Mouse (Mus musculus) naive thymus-derived CD4-positive, alpha-beta T cell, adult 2 months (primary cell): ENCODE measurements around the gene Ccdc59.

Experiments
- DNase-seq: peaks from one replicate; pipeline ENCODE4 v3.0.0-alpha.2; 2011; ENCODE audit warnings: low read depth

Ccdc59 gene

DNA sequence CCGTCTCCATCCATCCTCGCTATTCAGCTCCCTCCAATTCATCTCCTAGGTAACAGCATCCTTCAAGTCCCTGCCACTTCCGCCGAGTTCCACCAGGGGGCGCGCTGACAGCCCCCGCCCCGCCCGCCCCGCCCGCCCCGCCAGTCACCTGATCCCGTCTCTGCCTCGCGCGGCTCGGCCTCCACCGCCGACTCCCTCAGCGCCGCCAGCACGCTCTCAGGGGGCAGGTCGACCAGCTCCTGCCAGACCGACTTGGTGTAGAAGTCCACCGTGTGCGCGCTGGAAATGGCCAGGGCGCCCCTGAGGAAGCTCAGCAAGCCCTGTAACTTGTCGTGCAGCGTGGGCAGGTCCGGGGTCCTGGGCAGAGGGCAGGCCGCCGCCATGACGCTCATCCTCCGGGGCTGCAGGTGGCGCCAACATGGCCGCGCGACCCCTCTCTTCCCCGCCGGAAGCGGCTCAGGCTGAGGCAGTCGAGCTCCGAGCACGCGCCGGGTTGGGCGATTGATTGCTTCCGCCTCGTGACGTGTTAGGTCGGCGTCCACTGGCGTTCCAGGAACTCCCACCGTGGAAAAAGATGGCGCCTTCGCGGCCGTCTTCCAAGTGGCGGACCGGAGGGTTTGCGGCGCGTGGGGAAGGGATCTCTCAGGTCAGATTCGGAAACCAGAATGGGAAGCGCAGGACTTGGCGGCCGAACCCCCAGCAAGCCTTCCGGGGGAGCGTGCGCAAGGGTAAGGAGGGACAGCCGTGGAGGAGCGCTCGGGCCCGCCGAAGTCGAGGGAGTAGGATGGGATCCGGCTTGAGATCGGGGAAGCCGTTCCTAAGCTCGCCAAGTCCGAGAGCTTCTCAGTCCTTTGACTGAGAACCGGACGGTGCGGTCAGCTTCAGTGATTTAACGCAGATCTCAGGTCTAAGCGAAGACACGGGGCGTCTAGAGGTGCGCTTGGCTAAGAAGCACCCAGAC, at the start of gene Ccdc59, which contains the start of gene Mettl25:
Gene Ccdc59, plus strand, starts transcription at position 140 of the 961 bp plus-strand sequence.
Gene Mettl25, minus strand, starts transcription at position 453 of the 961 bp plus-strand sequence.
- peak; percentile 97 for DNase-seq

DNA sequence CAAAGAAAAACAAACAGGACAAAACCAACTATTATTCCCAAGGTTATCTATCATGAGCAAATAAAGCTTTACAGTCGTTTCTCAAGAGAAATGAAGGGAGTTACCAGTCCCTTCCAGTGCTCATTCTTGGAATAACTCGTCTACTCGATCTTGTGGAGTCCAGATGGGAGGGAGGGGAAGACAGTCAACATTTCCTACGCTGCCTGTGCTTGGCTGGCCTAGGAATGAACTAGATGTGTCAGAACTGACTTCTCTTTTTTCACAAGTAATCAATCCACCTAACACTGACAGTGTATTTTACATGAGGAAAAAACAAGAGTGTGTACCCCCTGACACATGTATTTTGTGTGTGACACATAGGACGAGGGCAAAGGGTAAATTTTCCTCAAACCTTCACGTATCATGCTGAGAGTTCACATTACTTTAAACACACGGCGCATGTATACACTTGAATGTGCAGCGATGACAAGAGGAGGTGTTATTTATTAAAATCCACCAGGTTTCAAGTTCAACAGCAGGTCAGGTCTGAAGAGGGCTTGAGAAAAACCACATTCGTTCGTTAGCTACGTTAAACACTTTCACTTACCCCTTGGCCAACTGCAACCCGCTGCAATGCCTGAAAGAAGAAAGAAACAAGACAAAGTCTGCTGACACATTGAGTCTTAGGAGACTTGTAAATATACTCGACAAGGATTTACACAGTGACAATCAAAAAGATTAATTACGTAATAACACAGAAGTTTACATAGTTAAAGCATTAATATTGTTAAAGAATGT, 46.9 kb upstream of the Ccdc59 start:
- DNase-seq, result no peak

DNA sequence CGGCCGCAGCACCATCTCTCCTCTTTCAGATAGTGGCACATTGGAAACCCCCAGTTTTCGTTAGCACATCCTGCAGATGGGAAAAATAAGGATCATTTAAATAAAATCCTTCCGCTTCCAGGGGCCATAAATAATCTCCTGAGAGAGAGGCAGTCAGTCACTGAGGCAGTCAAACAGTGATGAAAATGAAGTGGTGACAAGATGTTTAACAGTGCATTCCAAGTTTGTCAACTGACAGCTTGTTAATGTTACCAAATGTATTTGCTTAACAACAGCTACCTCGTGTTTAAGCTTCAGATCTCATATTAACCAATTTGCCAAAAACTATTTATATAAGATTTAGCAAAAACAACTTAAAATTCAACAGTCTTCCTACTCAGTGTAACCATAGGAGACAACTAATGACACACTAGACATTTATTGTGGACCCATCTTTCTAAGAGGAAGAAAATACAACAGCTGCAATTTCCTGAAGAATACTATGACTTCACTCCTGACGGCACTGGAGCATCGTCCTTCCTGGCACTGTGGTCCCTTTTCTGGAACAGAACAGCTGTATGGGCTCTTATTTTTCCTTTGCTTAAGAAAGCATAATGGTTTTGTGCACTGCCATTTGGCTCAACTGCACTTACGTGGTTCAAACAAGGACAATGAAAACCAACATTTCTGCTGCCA, 43.5 kb upstream of the Ccdc59 start:
- DNase-seq, result no peak

DNA sequence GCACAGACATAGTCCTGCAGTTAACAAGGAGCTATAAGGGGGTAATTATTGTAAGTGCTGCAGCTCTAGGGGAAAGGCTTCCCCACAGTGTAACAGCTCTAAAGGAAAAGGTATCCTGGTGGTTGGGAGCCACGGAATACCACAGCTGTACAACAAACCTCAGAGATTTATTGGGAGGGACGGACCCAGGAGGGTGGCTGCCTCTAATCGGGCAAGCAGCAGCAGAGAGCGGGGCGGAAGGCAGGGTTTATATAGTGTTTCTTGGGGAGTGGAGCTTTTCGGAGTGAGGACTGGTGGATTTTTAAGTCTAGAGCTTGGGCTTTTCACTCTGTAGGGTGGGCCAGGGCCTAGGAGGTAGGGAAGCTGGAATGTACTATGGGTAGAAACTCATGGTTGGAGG, 39.7 kb upstream of the Ccdc59 start:
- no peak for DNase-seq

DNA sequence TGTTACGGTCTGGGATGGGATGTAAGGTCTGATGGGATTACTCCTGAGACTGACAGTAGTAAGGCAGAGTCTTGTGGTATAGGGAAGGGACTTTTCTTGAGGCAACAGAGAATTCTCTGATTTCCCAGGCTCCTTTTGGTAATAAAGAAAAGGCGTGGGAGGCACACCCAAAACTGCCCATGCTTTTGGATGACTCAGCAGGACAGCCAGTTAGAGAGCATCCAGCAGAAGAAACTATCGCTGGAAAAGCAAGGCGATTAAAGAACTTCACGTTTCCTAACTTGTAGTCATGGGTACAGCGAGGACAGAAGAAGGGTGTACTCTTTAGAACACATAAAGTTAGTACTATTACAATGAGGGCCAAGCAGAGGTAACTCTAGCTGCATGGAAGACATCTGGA, 38.7 kb upstream of the Ccdc59 start:
- no peak for DNase-seq

DNA sequence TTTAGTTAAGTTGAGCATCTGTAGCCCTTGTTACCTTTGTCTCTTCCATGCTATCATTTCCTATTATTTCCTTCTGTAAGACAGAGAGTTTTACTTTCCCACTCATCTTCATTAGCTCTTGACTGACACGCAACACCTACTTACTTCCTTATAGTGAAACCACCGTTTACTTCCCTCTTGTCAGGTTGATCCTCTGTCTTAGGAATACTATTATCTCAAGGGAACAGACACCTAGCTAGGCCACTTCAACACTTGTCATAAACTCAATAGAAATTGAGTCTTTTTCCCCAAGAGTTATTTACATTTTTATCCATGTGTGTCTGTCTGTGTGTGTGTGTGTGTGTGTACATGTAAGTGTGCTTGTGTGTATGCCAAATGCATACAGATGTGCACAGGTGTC, 37.4 kb upstream of the Ccdc59 start:
- no peak for DNase-seq

DNA sequence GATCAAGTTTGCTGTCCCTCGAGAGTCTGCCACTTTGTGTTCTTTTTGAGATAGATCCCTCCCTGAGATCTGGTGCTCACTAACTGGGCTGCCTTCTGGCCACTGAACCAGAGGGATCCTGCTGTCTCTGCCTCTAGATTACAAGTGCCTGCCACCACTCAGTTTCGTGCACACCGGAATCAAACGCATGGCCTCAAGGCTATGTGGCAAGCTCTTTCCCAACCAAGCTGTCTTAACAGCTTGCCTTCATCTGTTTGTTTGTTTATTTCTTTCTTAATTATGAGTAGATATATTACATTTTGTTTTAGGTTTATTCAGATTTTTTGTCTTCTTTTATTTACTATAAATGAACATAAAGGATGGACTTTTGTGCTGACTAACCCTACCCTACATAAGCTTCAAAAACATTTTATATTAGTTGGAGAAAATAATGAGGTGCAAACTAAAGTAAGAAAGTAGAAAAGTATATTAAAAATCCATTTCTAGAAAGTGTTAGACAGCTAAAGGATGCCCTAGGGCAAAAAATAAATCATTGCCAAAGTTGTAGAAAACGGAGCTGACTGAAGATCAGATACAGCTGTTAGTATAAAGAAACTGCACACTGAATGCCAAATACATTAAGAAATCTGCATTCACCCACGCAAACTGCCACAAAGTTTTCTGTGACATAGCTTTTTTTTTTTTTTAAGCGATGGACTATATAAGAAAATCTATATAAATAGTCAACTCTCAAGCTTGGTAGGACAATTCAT, 34.4 kb upstream of the Ccdc59 start:
- DNase-seq, result no peak

DNA sequence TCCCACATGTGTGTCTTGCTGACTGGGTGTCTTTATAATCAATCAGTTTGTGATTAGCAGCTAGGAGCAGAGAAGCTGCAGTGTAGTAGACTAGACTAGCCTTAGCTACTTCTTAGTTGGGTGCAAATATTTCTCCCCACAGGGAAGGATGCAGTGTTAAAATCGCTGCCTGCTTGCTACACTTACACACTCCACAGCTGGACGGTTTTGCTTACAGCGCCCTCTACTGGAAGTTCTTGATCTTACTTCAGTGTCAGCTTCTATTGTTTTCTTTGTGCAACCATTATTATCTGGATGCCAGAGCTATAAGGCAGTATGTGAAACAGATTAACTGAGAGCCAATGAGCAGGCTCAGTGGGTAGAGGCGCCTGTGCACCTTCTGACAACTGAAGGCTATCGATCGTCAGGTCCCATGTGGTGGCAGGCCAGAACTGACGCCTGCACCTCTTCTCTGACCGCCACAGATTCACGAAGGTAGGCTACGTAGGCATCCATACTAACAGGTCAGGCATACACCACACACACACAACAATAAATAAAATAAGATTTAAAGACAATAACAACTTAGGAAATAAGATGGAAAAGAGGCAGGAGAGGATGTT, 6.1 kb upstream of the Ccdc59 start:
- DNase-seq, result peak; percentile 66

DNA sequence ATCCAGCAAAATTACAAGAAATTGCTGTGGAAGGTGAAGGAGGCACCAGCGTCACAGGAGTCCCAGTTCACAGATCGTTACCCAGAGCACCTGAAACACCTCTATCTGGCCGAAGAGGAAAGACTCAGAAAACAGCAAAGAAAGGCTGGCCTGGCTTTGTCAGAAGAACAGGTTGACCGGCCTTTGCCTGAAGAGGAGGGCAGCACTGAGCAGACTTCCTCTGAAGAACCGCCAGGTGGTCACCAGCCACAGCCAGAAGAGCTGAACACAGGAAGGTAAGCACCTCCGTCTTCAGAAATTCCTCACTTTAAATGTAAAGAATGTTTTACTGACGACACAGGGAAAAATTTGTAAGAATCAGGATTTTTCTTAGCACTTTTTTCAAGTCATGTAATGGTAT, 1.7 kb downstream of the Ccdc59 start:
- DNase-seq, result no peak

DNA sequence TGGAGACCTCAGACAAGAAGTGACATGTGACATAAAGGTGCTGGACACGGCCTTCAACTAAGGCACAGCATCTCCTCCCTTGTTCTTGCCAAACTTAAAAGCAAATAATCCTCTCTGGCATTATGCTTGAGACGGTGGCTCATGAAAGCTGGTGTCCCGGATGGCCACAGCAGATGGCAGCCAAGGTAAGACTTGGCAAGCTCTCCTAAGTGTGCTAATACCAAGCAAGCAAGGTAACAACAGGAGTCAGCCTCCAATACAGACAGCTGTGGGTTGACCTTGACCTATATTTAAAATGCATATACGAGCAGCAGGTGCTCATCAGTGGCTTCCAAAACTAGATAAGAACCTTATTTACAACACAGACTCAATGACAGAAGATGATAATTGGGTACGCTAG, 9.4 kb downstream of the Ccdc59 start:
- no peak for DNase-seq

DNA sequence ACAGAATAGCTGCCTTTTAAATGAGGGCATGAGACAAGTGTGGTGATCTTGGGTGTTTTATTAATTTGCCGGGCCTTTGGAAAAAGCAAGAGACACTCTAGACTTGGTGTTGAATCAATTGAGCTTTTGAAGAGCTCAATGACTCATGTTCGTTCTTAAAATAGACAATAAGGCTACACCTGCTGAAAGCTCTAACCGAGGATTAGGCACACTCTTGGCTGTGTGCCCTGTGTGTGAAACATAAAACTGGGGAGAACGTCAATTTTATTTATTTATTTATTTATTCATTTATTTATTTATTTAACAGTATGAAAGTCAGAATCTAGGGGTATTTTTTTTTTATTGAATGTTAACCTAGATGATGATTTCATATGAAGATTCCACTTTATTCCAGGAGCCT, 10.3 kb downstream of the Ccdc59 start:
- DNase-seq, result no peak

DNA sequence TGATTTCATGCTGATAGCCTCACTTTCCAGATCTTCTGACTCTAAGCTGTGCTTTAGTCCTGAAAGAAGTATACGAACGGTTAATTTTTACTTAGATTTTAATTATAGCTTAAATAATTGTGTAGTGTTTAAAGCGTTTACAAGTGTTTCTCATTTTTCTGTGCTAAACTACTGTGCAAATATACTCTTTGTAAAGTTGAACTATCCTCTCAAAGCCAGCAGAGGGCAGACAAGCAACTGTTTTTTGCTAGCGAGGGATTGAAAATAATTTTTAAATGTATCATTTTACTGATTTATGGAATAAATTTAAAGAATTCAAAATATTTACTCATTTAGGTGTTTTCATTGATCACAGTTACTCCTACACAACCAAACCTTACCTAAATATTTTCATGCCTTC, 26.4 kb downstream of the Ccdc59 start:
- no peak for DNase-seq
